Mouse (Mus musculus) lung, adult 18-20 months (tissue): Measurements from ENCODE around the gene Mmp9.

Source experiments
- DNase-seq, 2 experiments: peaks; one replicate each; pipeline ENCODE4 v3.0.0; 2022; ENCODE audit warnings: mixed read lengths in 2 of 2

The Mmp9 gene

DNA sequence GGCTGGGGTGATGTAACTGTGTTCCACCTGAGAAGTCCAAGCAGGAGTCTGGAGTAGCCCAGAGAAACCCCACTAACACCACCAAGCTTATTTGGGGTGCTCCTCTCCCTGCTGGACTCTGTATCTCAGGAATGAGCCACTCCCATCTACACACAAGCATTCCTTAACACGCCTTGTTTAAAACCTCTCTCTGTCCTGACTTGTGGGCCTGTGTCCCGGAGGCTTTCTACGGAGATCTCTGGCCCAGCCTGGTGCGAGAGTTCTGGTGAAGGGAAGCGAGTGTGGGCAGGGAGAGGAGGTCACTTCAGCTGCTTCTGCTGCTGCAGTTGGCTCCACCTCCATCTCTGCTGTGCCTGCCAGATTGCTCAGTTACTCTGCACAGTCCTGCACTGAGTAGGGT lies 15.6 kb downstream of the Mmp9 start:
- no peak for DNase-seq

- DNase-seq = no peak
Observed at GRCm38 (mm10) chr2:164957548-164958315, 17.2 kb downstream of the Mmp9 start.

DNA sequence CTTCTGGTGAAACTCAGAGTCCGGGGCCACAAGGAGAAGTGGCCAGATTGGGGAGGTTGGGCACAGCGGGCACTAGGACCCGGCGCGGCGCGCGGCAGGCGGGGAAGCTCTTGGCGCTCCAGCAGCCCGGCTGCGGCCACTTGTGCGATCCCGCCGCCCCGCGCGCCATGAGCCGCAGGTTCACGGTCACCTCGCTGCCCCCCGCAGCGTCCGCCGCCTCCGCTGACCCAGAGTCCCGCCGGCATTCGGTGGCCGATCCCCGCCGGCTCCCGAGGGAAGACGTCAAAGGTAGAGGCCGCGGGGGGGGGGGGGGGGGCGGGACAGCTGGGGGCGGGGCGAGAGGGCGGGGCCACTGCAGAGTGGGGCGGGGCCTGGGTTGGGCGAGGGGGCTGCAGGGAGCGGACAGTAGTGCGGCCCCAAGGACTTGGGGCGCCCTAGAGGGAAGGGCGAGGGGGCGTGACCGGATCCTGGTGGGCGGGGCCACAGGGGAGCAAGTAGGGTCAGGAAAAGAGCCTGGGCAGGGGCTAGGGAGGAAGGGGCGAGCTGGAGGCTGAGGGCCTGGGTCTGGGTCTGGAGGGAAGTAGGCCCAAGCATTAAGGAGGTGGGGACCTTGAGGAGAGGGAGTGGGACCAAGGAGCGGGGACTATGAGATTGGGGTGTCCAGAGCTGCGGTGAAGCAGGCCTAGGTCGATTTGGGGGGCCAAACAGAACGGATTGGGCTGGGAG lies 20.3 kb downstream of the Mmp9 start, which contains the start of gene Slc12a5:
Gene Slc12a5 (plus strand): TSS at position 87 of the 726 bp plus-strand sequence.
- DNase-seq = peak; percentile 26 to 36

DNA sequence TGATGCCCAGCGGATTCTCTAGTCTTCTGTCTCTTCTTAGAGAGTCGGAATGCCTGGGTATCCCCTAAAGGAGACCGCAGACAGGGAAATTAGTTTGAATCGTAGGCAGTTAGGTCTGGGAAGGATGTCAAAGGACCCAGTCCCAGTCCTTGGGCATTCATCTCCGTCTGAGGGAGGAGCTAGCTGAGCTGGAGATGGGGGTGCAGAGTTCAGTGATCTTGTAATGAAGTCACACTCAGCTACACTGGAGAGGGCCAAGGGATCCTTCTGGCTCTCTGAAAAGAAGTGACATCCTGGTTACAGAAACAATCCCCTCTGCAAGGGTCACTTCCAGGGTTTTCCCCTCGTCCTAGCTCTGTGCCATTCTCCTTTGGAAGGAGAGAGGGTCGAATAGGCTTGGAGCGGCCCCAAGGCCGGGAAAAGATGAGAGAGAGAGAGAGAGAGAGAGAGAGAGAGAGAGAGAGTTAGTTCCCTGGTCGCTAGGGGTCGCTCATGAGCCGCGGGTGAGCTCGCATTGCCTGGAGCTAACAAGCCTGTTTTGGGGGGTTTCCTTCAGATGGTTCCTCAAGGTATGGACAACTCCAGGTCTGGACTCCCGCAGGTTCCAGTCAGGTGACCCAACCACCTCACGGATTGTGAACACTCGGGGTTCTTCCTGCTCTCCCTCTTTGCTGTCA lies 21.1 kb downstream of the Mmp9 start:
- peak; percentile 42 to 54 for DNase-seq

GRCm38 (mm10) chr2:164962183-164962580 lies 21.6 kb downstream of the Mmp9 start:
- DNase-seq = no peak

GRCm38 (mm10) chr2:164964242-164964894 lies 23.8 kb downstream of the Mmp9 start:
- DNase-seq = no peak

DNA sequence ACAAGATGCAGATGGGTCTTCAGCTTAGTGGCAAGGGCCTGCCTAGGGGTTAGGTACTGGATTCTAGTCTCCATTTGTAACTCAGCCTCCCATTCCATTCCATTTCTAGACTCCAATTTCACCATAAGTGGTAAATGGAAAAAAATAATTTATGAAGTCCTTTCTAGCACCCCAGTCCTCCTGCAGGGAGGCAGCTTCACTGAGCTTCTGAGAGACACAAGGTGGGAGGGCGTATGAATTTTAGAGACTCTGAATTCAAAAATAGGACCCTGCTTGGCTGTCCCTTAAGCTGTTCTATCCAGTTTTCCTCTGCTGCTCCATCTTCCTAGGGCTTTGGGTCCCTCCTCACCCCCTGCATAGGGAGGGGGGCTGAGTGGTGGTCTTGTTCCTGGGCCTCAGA lies 24.4 kb downstream of the Mmp9 start:
- no peak for DNase-seq

DNA sequence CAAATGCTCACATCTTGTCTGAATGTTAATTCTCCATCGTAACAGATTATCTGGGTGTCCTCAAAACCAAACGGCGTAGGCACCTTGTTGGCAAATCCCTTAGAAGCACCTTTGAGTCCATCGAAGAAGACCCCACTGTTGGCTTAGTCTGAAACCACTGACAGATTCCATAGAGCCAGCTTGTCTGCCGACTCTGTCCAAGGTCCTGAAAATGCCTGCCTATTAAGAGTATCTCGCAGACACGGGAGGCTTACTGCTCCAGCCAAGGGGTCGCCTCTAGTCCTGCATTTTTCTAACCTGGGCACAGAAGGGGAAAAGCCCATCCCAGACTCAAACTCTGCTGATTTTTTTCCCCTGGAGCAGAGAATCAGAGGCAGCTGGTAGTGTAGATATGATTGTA lies 25.8 kb downstream of the Mmp9 start:
- DNase-seq = no peak

GRCm38 (mm10) chr2:164967193-164967592 lies 26.6 kb downstream of the Mmp9 start:
- no peak for DNase-seq

DNA sequence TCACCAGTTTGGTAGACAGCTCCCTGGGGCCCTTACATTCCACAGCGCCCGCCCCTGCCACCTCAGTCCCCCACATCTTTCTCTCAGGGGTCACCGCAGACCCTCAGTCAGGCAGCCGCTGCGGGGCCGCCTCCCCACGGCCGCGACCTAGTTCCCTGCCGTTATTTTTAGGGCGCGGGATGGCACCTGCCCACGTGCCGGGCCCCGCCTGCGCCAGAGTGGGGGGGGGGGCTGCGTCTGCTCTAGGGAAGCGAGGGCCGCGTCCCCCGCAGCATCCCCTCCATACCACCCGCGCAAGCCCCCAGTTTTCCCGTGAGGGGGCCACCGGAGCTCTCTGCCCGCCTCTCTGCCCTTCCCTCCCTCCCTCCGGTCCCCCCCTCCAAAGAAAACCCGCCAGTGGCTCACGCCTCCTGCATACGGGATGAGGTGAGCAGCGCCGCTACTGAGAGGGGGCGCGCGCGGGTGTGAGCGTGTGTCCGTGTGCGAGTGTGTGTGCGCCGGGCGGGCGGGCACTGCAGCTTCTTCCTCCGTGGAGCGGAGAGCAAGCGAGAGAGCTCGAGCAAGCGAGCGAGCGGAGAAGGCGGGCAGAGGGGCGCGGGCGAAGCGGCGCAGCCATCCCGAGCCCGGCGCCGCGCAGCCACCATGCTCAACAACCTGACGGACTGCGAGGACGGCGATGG lies 27.3 kb downstream of the Mmp9 start:
- no peak for DNase-seq

DNA sequence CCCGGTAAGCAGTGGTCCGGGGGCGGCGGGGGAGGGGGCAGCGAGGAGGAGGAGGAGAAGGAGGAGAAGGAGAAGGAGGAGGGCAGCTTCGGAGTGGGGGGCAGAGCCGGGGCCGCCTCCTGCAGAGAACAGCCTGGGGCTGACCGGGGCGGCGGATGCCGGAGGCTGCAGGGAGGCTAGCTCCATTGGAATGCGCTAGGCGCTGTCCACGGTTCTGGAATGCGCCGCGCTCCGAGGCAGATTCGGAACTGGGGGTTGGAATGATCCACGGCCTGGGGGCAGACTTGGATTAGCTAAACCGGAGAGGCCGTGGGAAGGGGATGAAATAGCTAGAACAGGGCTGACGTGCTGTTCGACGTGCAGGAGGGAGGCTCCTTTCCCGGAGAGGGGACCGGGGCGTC lies 27.9 kb downstream of the Mmp9 start:
- DNase-seq = peak; percentile 34 to 42

- DNase-seq = no peak
Observed at GRCm38 (mm10) chr2:164969348-164969781, 28.8 kb downstream of the Mmp9 start.

GRCm38 (mm10) chr2:164970631-164971196 lies 30.1 kb downstream of the Mmp9 start:
- DNase-seq = no peak

GRCm38 (mm10) chr2:164972646-164973045 lies 32.1 kb downstream of the Mmp9 start:
- DNase-seq = no peak

- no peak for DNase-seq
Observed at GRCm38 (mm10) chr2:164975611-164976010, 35.0 kb downstream of the Mmp9 start.

- no peak for DNase-seq
Observed at GRCm38 (mm10) chr2:164979749-164980148, 39.2 kb downstream of the Mmp9 start.

GRCm38 (mm10) chr2:164985962-164986361 lies 45.4 kb downstream of the Mmp9 start:
- no peak for DNase-seq

GRCm38 (mm10) chr2:164986371-164987027 lies 45.9 kb downstream of the Mmp9 start:
- no peak for DNase-seq

DNA sequence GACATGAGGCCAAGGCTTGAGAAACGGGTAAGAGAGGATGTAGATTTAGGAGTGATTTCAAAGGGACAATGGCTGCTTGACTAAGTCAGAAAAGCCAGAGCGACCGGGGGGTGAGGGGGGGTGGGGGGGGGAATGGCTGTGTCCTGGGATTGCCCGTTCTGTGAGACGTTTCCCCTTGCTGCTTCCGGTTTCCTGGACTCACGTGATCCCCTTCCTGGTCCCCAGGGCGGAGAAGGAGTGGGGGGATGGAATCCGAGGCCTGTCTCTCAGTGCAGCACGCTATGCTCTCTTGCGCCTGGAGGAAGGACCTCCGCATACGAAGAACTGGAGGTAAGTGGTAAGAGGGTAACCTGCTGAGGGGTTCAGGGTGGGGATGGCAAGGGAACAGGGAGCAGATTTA lies 48.2 kb downstream of the Mmp9 start:
- no peak for DNase-seq

DNA sequence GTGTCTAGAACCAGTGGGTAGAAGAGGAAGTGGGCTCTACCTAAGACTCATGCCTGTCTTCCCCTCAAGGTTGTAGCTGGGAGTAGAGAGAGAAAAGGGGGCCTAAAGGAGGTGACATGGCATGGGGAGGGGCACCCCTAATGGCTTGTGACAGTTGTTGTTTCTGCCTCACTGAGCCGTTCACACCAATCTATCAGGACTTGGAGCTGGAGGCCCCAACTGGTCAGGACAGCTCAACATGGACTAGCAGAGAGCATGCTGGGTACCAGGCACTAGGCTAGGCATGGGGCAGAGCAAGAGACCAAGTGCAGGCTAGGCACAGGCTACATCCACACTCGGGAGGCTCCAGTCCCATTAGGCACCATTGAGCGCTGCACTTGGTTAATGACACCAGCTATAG lies 50.5 kb downstream of the Mmp9 start:
- DNase-seq = no peak

DNA sequence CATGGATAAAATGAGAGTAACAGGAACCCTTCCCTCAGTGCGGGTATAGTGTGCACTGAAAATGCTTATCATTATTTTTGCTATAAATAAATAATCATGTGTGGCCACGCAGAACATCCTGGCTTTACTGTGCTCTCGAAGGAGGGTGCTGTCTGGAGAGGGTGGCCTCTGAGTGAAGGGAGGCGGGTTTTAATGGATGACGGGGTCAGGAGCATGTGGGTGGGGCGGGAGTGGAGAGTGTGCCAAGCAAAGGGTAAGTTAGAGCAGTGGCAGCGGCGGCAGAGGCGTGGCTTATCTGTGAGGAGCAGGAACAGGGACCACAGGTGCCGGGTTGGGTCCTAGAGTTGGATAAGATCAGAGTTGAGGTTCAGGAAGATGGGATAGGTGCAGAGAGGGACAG lies 51.2 kb downstream of the Mmp9 start:
- DNase-seq = no peak

GRCm38 (mm10) chr2:164994156-164994555 lies 53.6 kb downstream of the Mmp9 start:
- DNase-seq = no peak
